Mouse (Mus musculus): ENCODE measurements around the gene Arl10. TPM values are rescaled to one million over a fixed set of nuclear protein-coding genes. Genes with fewer than 3 reads are reported as not detected.
"Not testable (repeated sequence)": the region's sequence is repeated elsewhere in the genome, so short reads cannot be mapped to it uniquely, and the experiment has no call there.

The Arl10 gene
- total RNA-seq, 2 experiments from 2014 or later, result 4.5 to 6.1 TPM

DNA sequence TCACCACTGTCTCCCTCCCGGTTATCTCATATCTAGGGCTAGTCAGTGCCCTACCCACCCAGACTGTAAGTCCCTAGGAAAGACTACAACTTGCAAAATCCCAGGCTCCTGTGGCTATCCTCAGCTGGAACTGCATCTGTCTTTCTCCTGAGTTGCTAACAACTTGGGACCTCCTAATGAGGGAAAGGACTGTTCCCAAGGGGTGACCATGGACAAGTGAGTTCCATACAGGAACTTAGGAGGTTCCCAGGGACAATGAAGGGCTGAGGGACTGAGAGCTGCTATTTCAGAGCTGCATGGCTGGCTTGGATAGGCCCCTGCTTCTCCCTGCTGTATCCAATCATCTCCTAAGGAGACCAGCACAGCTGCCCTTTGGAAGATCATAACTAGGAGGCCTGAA lies 34.5 kb downstream of the Arl10 start:
- intact Hi-C loops (cut with DNase I), result no loop called here
- DNase-seq (ENCODE audit: low spot score), result no peak

DNA sequence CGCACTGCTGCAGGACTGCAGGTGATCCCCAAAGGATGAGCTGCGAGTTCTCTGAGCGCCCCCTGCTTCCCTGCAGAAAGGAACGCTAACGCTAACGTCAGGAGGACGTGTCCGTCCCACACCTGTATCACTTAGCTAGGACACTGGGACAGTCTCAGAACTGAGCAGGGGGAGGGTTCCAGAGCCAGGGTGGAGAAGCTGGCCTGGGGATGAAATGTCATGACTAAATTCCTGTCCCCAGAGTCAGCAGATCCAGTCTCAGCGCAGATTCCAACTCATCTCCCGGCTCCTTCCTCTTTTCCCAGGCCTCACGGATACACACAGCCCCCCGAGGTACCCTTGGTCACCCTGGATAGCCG lies 35.8 kb downstream of the Arl10 start:
- DNase-seq (ENCODE audit: low spot score), result no peak
- intact Hi-C loops (cut with DNase I), result no loop called here

DNA sequence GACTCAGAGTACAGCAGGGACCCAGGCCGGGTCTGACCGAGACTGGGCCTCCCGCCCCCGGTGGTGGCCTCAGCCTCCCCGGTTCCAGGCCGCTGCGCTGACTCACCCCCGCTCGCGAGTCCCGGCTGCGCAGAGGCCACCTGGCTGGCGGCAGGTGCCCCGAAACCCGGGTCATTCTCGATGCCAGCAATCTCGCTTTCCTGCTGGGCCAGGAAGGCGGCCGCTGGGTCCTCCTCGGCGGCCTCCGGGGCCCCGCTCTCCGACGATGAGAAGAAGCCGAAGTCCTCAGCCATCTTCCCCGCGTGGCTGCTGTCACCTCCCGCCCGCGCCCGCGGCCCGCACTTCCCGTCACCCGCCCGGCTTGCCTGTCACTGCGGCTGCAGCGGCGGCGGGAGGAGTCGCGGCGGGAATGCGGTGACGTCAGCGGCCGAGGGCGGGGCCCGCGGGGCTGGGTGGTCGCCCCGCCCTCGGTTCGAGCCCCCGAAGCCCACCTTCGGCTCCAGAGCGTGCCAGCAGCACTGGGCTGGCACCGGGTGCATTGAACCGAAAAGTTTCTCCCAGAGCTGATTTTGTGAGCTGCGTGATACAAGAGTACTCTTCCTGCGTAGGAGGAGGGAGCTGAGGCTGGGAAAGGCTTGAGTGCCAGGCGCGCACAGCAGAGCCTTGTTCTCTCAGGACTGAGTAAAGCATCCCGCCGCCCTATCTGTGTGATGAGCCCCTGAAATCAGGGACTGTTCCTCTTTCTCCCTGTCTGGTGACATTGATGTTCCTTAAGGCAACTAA lies 36.3 kb downstream of the Arl10 start, which contains the start of gene Cltb:
Gene Cltb (minus strand): TSS at position 373 of the 783 bp plus-strand sequence.
- peak; percentile 81 for DNase-seq (ENCODE audit: low spot score)
- intact Hi-C loops (cut with DNase I), result no loop called here

DNA sequence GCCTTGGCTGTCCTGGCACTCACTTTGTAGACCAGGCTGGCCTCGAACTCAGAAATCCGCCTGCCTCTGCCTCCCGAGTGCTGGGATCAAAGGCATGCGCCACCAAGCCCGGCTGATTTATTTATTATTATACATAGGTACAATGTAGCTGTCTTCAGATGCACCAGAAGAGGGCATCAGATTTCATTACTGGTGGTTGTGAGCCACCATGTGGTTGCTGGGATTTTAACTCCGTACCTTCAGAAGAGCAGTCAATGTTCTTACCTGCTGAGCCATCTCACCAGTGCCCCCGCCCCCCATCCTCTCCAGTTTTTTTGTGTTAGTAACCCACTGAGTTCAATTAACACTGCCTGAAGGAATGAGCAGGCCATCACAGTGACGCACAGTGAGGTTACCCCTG lies 38.3 kb downstream of the Arl10 start:
- DNase-seq (ENCODE audit: low spot score); intact Hi-C loops (cut with DNase I): not testable (repeated sequence)

DNA sequence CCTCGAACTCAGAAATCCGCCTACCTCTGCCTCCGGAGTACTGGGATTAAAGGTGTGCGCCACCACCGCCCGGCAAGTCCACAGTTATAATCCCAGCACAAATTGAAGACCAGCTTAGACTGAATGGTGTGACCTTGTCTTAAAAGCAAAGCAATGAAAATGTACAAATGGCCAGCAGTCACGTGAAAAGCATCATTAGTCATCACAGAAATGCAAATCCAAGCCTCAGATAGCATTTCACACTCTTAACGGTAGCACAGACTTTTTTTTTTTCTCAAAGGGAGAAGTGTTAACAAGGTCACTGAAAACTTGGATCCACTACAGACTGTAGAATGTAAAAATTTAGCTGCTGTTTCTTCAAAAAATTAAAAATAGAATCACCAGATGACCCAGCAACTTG lies 41.5 kb downstream of the Arl10 start:
- DNase-seq (ENCODE audit: low spot score), result no peak
- intact Hi-C loops (cut with DNase I), result no loop called here

DNA sequence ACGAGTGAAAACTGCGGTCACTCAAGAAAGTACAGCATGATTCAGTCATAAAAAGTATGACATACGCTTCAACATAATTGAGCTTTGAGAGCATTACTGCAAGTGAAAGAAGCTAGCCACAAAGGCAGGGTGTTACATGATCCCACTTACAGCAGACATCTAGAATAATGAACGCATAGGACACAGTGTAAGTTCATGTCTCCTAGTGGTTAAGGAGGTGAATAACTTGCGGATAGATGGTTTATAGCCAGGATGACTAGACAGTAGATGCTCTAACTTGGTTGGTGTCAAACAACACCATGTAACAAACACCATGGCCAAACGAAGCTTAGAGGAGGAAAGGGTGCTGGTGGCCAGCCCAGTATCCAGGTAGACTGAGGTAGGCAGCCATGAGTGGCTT lies 42.2 kb downstream of the Arl10 start:
- DNase-seq (ENCODE audit: low spot score), result no peak
- intact Hi-C loops (cut with DNase I), result no loop called here

DNA sequence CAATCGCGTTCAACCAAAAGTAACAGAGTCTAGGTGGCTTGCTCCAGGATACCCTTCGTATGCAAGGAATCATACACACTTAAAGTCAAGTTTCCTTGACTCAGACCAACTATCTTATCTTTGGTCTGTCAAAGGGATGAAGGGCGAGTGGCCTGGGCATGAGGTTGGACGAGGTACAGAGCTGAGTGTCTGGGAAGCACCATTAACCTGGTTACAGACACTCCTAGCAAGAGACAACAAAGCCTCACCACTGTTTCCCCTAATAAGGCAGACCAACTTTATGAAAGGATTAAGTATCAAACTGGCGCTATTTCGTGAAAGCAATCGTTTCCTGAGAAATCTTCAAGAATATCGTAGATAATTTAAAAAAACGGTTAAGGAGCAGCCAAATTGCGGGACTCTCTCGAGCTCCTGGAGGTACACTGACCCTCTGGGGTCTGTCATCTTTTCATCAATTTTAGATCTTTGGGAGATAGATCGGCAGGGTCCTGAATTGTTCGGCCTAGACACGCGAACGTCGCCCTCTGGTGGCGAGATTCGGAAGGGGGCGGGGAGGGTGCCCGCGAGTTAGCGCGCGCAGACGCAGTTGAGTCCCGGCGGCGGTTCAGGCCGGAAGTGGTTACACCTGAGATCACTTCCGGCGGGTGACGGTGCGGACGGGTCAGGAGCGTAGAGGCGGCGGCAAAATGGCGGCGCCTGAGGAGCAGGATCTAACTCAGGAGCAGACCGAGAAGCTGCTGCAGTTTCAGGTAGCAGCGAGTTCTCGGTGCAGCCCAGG lies 46.5 kb downstream of the Arl10 start, which contains the start of gene Faf2:
Gene Faf2 (plus strand): TSS at position 630 of the 778 bp plus-strand sequence.
- peak; percentile 92 for DNase-seq (ENCODE audit: low spot score)
- intact Hi-C loops (cut with DNase I), result loop anchor here (2.0 to 5.0 kb wide), 4 partner anchors 31 to 154 kb away; partner anchors contain the start of genes 4833439L19Rik, Arl10, Higd2a and Nop16

DNA sequence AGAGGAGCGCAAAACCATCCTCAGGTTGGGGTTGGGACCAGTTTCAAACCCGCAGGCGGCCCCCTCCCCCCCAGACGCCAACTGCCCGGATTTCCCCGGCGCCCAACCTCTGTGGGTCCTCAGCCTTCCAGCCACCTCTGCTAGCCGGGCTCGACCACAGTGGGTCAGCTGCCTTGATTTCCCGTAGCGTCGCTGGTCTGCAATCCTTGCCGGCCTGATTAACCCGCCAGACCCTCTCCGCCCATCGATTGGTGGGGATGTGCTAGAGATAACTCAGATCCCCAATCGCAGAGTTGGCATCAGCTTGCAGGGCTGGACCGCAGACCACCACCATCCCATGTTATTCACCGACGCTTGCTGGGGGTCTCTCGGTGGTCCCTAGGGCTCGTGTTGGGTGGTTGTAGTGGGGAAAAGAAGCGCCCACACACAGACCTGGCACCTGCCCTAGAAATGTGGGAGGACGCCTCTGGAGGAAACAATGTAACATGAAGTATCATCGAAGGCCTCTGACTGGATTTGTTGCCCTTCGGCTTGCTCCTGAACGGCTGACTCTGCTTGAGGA lies 47.2 kb downstream of the Arl10 start:
- no peak for DNase-seq (ENCODE audit: low spot score)
- intact Hi-C loops (cut with DNase I), result loop anchor here (2.0 to 5.0 kb wide), 4 partner anchors 31 to 155 kb away; partner anchors contain the start of genes 4833439L19Rik, Arl10, Higd2a and Nop16

DNA sequence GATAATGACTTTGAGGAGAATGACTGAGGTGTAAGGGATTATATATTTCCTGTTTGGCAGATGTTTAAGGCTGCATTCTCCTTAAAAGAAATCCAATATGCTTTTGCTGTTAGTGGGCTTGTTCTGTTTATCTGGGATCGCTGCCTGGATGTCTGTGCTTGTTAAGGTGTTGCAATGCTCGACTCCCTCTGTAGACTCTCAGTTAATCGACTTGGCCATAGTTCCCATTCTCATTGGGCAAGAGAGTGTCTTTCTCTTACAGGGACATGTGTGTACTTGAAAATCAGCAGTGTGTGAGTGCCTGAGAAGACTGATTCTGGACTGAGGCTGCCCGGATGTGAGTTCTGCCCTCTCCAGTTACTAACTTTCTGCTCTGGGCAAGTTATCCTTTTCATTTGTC lies 54.3 kb downstream of the Arl10 start:
- DNase-seq (ENCODE audit: low spot score), result no peak
- intact Hi-C loops (cut with DNase I), result no loop called here

Small RNA genes lying within 50 kb of the gene (microRNA-seq; reads per million reads assigned to microRNA genes)
- gene Gm24195, result not detected

Other genes starting within 250 kb of the Arl10 start
- 1 to 10 TPM; 2.7 to 2.8 TPM for gene Cplx2, start 203.7 kb upstream of the Arl10 start, total RNA-seq (2021)
- 10 to 100 TPM; 17.7 to 23.4 TPM for gene Thoc3, start 106.2 kb upstream of the Arl10 start, total RNA-seq (2021)
- gene Simc1, start 71.2 kb upstream of the Arl10 start, total RNA-seq (2021), result 1 to 10 TPM; 2.0 to 2.4 TPM
- 10 to 100 TPM; 88.2 to 99.5 TPM for gene 4833439L19Rik, start 9.6 kb upstream of the Arl10 start, total RNA-seq (2021)
- 10 to 100 TPM; 15.2 to 15.6 TPM for gene Nop16, start 15.1 kb downstream of the Arl10 start, total RNA-seq (2021)
- 100 to 1,000 TPM; 202 to 205 TPM for gene Higd2a, start 15.2 kb downstream of the Arl10 start, total RNA-seq (2021)
- 10 to 100 TPM; 92.6 to 99.7 TPM for gene Cltb, start 36.3 kb downstream of the Arl10 start, total RNA-seq (2021)
- gene Faf2, start 46.8 kb downstream of the Arl10 start, total RNA-seq (2021), result 10 to 100 TPM; 20.0 to 23.3 TPM
- gene Rnf44, start 118.9 kb downstream of the Arl10 start, total RNA-seq (2021), result 10 to 100 TPM; 45.2 to 54.2 TPM
- gene Cdhr2, start 126.4 kb downstream of the Arl10 start, total RNA-seq (2021), result not detected
- not detected for gene Gprin1, start 174.9 kb downstream of the Arl10 start, total RNA-seq (2021)
- not detected for gene Sncb, start 191.6 kb downstream of the Arl10 start, total RNA-seq (2021)
- gene Eif4e1b, start 209.0 kb downstream of the Arl10 start, total RNA-seq (2021), result not detected
- 10 to 100 TPM in 1 of 2 experiments, 1 to 10 TPM in 1; 8.6 to 12.3 TPM for gene Tspan17, start 214.4 kb downstream of the Arl10 start, total RNA-seq (2021)